Mouse (Mus musculus) heart, adult 2 months (tissue): Measurements from ENCODE around the gene Nit2.

ENCODE experiments used
- CTCF ChIP-seq: fragments of 200-600 bp; IDR thresholded peaks from 2 replicates; pipeline ENCODE4 v1.8.1; 2022; ENCODE audit warnings: antibody characterized with exemption, mild to moderate bottlenecking, moderate library complexity
- EP300 ChIP-seq: fragments of 200-500 bp; IDR thresholded peaks from 2 replicates; pipeline ENCODE4 v1.6.1; 2011; ENCODE audit warnings: low read depth, low read length, control low read depth; ENCODE audit not compliant: insufficient read depth
- POLR2A ChIP-seq: fragments of 200-500 bp; IDR thresholded peaks from 2 replicates; pipeline ENCODE4 v1.6.1; 2011; ENCODE audit warnings: mild to moderate bottlenecking, low read depth, low read length, control low read depth; ENCODE audit not compliant: insufficient read depth

GRCm38 (mm10) chr16:57166611-57167513, at the start of gene Nit2:
- TF ChIP-seq CTCF (peak; percentile 93), POLR2A (peak; percentile 77; the same call in 1 of the 2 replicates), EP300 (no peak)
